Mouse (Mus musculus) kidney, adult 2 months (tissue): Measurements from ENCODE around the gene Strap.

Source experiments
- CTCF ChIP-seq: fragments of 200-500 bp; conservative IDR thresholded peaks from 2 replicates; pipeline ENCODE4 v1.5.1; 2011; ENCODE audit warnings: low read depth, mild to moderate bottlenecking, control low read depth, low read length, moderate library complexity, mixed read lengths; ENCODE audit not compliant: insufficient read depth, insufficient read length
- POLR2A ChIP-seq: fragments of 200-500 bp; IDR thresholded peaks from one replicate; pipeline ENCODE4 v1.6.1; 2011; ENCODE audit warnings: low read depth, low read length, control low read depth

GRCm38 (mm10) chr6:137756310-137756709 is 21.4 kb downstream of the Strap start:
- TF ChIP-seq CTCF (peak; percentile 71), POLR2A (no peak)
